Mouse (Mus musculus): ENCODE results near the gene Cxcr5. TPM values are rescaled to one million over a fixed set of nuclear protein-coding genes. Genes with fewer than 3 reads are reported as not detected.

Cxcr5 gene
- polyA plus RNA-seq, 1 experiment from 2014 or later: not detected

- peaks cover 9% of the 10 kb centered on the region for H3K36me3 ChIP-seq
- no peak overlapping the region for H3K4me3 ChIP-seq (replicated peaks)
- H3K9me3 ChIP-seq (replicated peaks): no peaks in the 10 kb centered on the region
- H3K4me2 ChIP-seq: no peak overlapping the region
- peaks cover 96% of the 10 kb centered on the region for H3K4me1 ChIP-seq
- WGBS: 45% methylated on average over 12 of the region's 12 CpGs
- ATAC-seq (ENCODE audit: low FRiP score): no peak
- no peak overlapping the region for H3K9ac ChIP-seq (replicated peaks)
- no peak overlapping the region for H3K27ac ChIP-seq (replicated peaks)
- no peaks in the 10 kb centered on the region for H3K27me3 ChIP-seq (replicated peaks)
Observed at GRCm38 (mm10) chr9:44496803-44497461, 64.7 kb downstream of the Cxcr5 start.

- Histone ChIP-seq H3K36me3 (peaks cover 4% of the 10 kb centered on the region; the same call in 1 of the 2 replicates), H3K4me3 (replicated peaks) (no peak overlapping the region)
- 88% methylated on average over 10 of the region's 10 CpGs for WGBS
Observed at GRCm38 (mm10) chr9:44495810-44496344, 65.8 kb downstream of the Cxcr5 start.

GRCm38 (mm10) chr9:44494863-44495809 is 66.5 kb downstream of the Cxcr5 start:
- Histone ChIP-seq H3K27me3 (replicated peaks) (no peaks in the 10 kb centered on the region), H3K9me3 (replicated peaks) (no peaks in the 10 kb centered on the region), H3K4me1 (peaks cover 93% of the 10 kb centered on the region), H3K4me3 (replicated peaks) (no peak overlapping the region), H3K36me3 (no peaks in the 10 kb centered on the region), H3K4me2 (peak overlapping the region; percentile 17), H3K9ac (replicated peaks) (no peak overlapping the region), H3K27ac (replicated peaks) (peak overlapping the region; percentile 72)
- 44% methylated on average over 9 of the region's 9 CpGs for WGBS
- no peak for ATAC-seq (ENCODE audit: low FRiP score)

More at GRCm38 (mm10) chr9:44495810-44496344, 65.8 kb downstream of the Cxcr5 start:
- Histone ChIP-seq H3K4me1 (peaks cover 93% of the 10 kb centered on the region), H3K4me2 (no peak overlapping the region), H3K27ac (replicated peaks) (no peak overlapping the region; the same call in 1 of the 2 replicates), H3K9me3 (replicated peaks) (no peaks in the 10 kb centered on the region), H3K27me3 (replicated peaks) (no peaks in the 10 kb centered on the region), H3K9ac (replicated peaks) (no peak overlapping the region)
- ATAC-seq (ENCODE audit: low FRiP score): no peak

GRCm38 (mm10) chr9:44494261-44494862 is 67.3 kb downstream of the Cxcr5 start:
- ATAC-seq (ENCODE audit: low FRiP score): no peak

GRCm38 (mm10) chr9:44492631-44493461 is 68.8 kb downstream of the Cxcr5 start:
- WGBS: 70% methylated on average over 17 of the region's 17 CpGs
- no peak overlapping the region for H3K27ac ChIP-seq (replicated peaks)

More at GRCm38 (mm10) chr9:44494261-44494862, 67.3 kb downstream of the Cxcr5 start:
- Histone ChIP-seq H3K9me3 (replicated peaks) (no peaks in the 10 kb centered on the region), H3K9ac (replicated peaks) (no peak overlapping the region), H3K27ac (replicated peaks) (peak overlapping the region; percentile 72), H3K36me3 (no peaks in the 10 kb centered on the region), H3K4me1 (peaks cover 93% of the 10 kb centered on the region), H3K4me2 (peak overlapping the region; percentile 17), H3K4me3 (replicated peaks) (no peak overlapping the region), H3K27me3 (replicated peaks) (no peaks in the 10 kb centered on the region)
- 16% methylated on average over 11 of the region's 11 CpGs for WGBS

GRCm38 (mm10) chr9:44491351-44491750 is 70.3 kb downstream of the Cxcr5 start:
- no peak overlapping the region for H3K27ac ChIP-seq (replicated peaks)
- ATAC-seq (ENCODE audit: low FRiP score): no peak
- no peaks in the 10 kb centered on the region for H3K36me3 ChIP-seq
- H3K4me1 ChIP-seq: peaks cover 93% of the 10 kb centered on the region
- no peak overlapping the region for H3K4me3 ChIP-seq (replicated peaks)
- H3K4me2 ChIP-seq: no peak overlapping the region
- H3K9ac ChIP-seq (replicated peaks): no peak overlapping the region
- H3K9me3 ChIP-seq (replicated peaks): no peaks in the 10 kb centered on the region
- 51% methylated on average over 10 of the region's 10 CpGs for WGBS
- H3K27me3 ChIP-seq (replicated peaks): no peaks in the 10 kb centered on the region

More at GRCm38 (mm10) chr9:44492631-44493461, 68.8 kb downstream of the Cxcr5 start:
- Histone ChIP-seq H3K36me3 (no peaks in the 10 kb centered on the region), H3K9ac (replicated peaks) (no peak overlapping the region), H3K4me3 (replicated peaks) (no peak overlapping the region), H3K9me3 (replicated peaks) (no peaks in the 10 kb centered on the region), H3K4me2 (peak overlapping the region; percentile 1; the same call in 1 of the 2 replicates), H3K4me1 (peaks cover 93% of the 10 kb centered on the region), H3K27me3 (replicated peaks) (no peaks in the 10 kb centered on the region)
- no peak for ATAC-seq (ENCODE audit: low FRiP score)

- 0 out of 2 replicates have a peak overlapping the region, but pooled peaks have one; percentile 24 for H3K9ac ChIP-seq (replicated peaks)
Observed at GRCm38 (mm10) chr9:44490086-44490967, 71.3 kb downstream of the Cxcr5 start.

GRCm38 (mm10) chr9:44489651-44490085 is 72.0 kb downstream of the Cxcr5 start:
- Histone ChIP-seq H3K4me1 (peaks cover 94% of the 10 kb centered on the region), H3K27ac (replicated peaks) (peak overlapping the region; percentile 78), H3K4me2 (peak overlapping the region; percentile 98), H3K9me3 (replicated peaks) (no peaks in the 10 kb centered on the region), H3K27me3 (replicated peaks) (no peaks in the 10 kb centered on the region), H3K4me3 (replicated peaks) (peak overlapping the region; percentile 7; the same call in 1 of the 2 replicates), H3K9ac (replicated peaks) (0 out of 2 replicates have a peak overlapping the region, but pooled peaks have one; percentile 24), H3K36me3 (no peaks in the 10 kb centered on the region)
- WGBS: 3% methylated on average over 17 of the region's 17 CpGs
- no peak for ATAC-seq (ENCODE audit: low FRiP score)

More at GRCm38 (mm10) chr9:44490086-44490967, 71.3 kb downstream of the Cxcr5 start:
- Histone ChIP-seq H3K36me3 (no peaks in the 10 kb centered on the region), H3K4me3 (replicated peaks) (peak overlapping the region; percentile 7; the same call in 1 of the 2 replicates), H3K4me1 (peaks cover 94% of the 10 kb centered on the region), H3K27ac (replicated peaks) (peak overlapping the region; percentile 78), H3K9me3 (replicated peaks) (no peaks in the 10 kb centered on the region), H3K27me3 (replicated peaks) (no peaks in the 10 kb centered on the region), H3K4me2 (peak overlapping the region; percentile 98)
- no peak for ATAC-seq (ENCODE audit: low FRiP score)
- 32% methylated on average over 17 of the region's 17 CpGs for WGBS

- Histone ChIP-seq H3K4me1 (peaks cover 94% of the 10 kb centered on the region), H3K9me3 (replicated peaks) (no peaks in the 10 kb centered on the region), H3K27me3 (replicated peaks) (no peaks in the 10 kb centered on the region), H3K4me3 (replicated peaks) (peak overlapping the region; percentile 7; the same call in 1 of the 2 replicates), H3K27ac (replicated peaks) (peak overlapping the region; percentile 78), H3K36me3 (no peaks in the 10 kb centered on the region), H3K4me2 (peak overlapping the region; percentile 98), H3K9ac (replicated peaks) (peak overlapping the region; percentile 24; the same call in 1 of the 2 replicates)
- 3% methylated on average over 5 of the region's 5 CpGs for WGBS
- ATAC-seq (ENCODE audit: low FRiP score): peak; percentile 26; the same call in 1 of the 2 replicates
Observed at GRCm38 (mm10) chr9:44488855-44489381, 72.8 kb downstream of the Cxcr5 start.

All from neural tube, embryonic 15.5 days (tissue).